Mouse (Mus musculus) embryonic fibroblast, embryonic 13.5 days (primary cell): ENCODE measurements at regions not wholly inside any gene's neighbourhood (a gene's known extent, or its start where the extent isn't known, plus 50 kb on each side); places are given as distances from the start of the nearest gene placed in this dataset.

Experiments
- CTCF ChIP-seq: IDR thresholded peaks from 2 replicates; pipeline ENCODE4 v1.5.1; 2011; ENCODE audit warnings: mild to moderate bottlenecking, control low read depth, low read length, moderate library complexity, borderline replicate concordance; ENCODE audit not compliant: insufficient read depth
- POLR2A ChIP-seq: IDR thresholded peaks from 2 replicates; pipeline ENCODE4 v1.6.1; 2011; ENCODE audit warnings: low read depth, mild to moderate bottlenecking, control low read depth, low read length, moderate library complexity

GRCm38 (mm10) chr15:16909396-16909795 lies 180.8 kb downstream of the Cdh9 start:
- no peak for TF ChIP-seq POLR2A
- no peak for TF ChIP-seq CTCF
